Comparison of ENCODE assay signal across 8 mouse cellular contexts in genomic region chr11:80382626-80383018, GRCm38 (mm10). TPM values are rescaled to one million over a fixed set of nuclear protein-coding genes. Genes with fewer than 3 reads are reported as not detected.
DNase-seq lines count a peak whose midpoint lies in the region; ATAC-seq and TF ChIP-seq lines count a peak whose summit lies in the region.

No protein-coding gene starts in this region.

- H3K4me1 ChIP-seq in forebrain, embryonic 15.5 days: peaks cover 39% of the 10 kb centered on the region
- 0 out of 2 replicates have a peak, but pooled peaks cover 3% of the 10 kb centered on the region for H3K4me1 ChIP-seq in intestine, postnatal 0 days (replicated peaks; ENCODE audit: control insufficient read depth, insufficient read depth, low read length)
- H3K4me1 ChIP-seq in midbrain, embryonic 10.5 days: peaks cover 40% of the 10 kb centered on the region

- no peak for TF ChIP-seq CTCF in intestine, postnatal 0 days (IDR thresholded peaks at IDR 0.05; ENCODE audit: low read depth)

- no peak for DNase-seq in cerebellum, adult 9-10 months
- peak; percentile 23 for DNase-seq in urinary bladder, postnatal 14 days (ENCODE audit: low spot score)
- no peak for DNase-seq in urinary bladder, adult 2 months (ENCODE audit: low spot score)
- no peak for DNase-seq in midbrain, embryonic 10.5 days (ENCODE audit: low spot score)
- peak; percentile 20 to 39 for DNase-seq in spleen, postnatal 36 days (ENCODE audit: low spot score in 2 of 2)

- peak overlapping the region; percentile 71 for H3K4me2 ChIP-seq in forebrain, embryonic 15.5 days (replicated peaks)
- H3K4me2 ChIP-seq in intestine, postnatal 0 days (replicated peaks; ENCODE audit: low read depth): peak overlapping the region; percentile 72

- 7% methylated on average over 12 of the region's 12 CpGs for WGBS in forebrain, embryonic 15.5 days
- WGBS in intestine, postnatal 0 days: 1% methylated on average over 12 of the region's 12 CpGs
- WGBS in midbrain, embryonic 10.5 days: 14% methylated on average over 12 of the region's 12 CpGs

- peaks cover 4% of the 10 kb centered on the region for H3K36me3 ChIP-seq in forebrain, embryonic 15.5 days
- peaks cover 8% of the 10 kb centered on the region for H3K36me3 ChIP-seq in intestine, postnatal 0 days (ENCODE audit: control insufficient read depth, insufficient read depth)
- H3K36me3 ChIP-seq in midbrain, embryonic 10.5 days: peaks cover 32% of the 10 kb centered on the region

- peak overlapping the region; percentile 88 for H3K27ac ChIP-seq in forebrain, embryonic 15.5 days (replicated peaks)
- peak overlapping the region; percentile 96 for H3K27ac ChIP-seq in intestine, postnatal 0 days (ENCODE audit: low read depth, low read length)
- peak overlapping the region; percentile 99 for H3K27ac ChIP-seq in midbrain, embryonic 10.5 days (replicated peaks)

- ATAC-seq in cerebellum, adult (ENCODE audit: insufficient number of reproducible peaks, low FRiP score, low TSS enrichment): peak; percentile 27; the same call in 1 of the 2 replicates
- ATAC-seq in forebrain, embryonic 15.5 days (replicated peaks): peak; percentile 12; the same call in 1 of the 2 replicates
- peak; percentile 34 for ATAC-seq in intestine, postnatal 0 days

- peak overlapping the region; percentile 89 for H3K4me3 ChIP-seq in forebrain, embryonic 15.5 days
- H3K4me3 ChIP-seq in intestine, postnatal 0 days (ENCODE audit: low read depth, low read length): peak overlapping the region; percentile 96
- H3K4me3 ChIP-seq in midbrain, embryonic 10.5 days: peak overlapping the region; percentile 97

- H3K9ac ChIP-seq in forebrain, embryonic 15.5 days (replicated peaks): peak overlapping the region; percentile 89
- peak overlapping the region; percentile 99 for H3K9ac ChIP-seq in intestine, postnatal 0 days (ENCODE audit: low read depth, low read length)

- no peaks in the 10 kb centered on the region for H3K27me3 ChIP-seq in forebrain, embryonic 15.5 days
- H3K27me3 ChIP-seq in intestine, postnatal 0 days (replicated peaks; ENCODE audit: control insufficient read depth, insufficient read depth, low read length): no peaks in the 10 kb centered on the region
- H3K27me3 ChIP-seq in midbrain, embryonic 10.5 days (ENCODE audit: low read depth, poor library complexity, severe bottlenecking): no peaks in the 10 kb centered on the region

- H3K9me3 ChIP-seq in forebrain, embryonic 15.5 days: no peaks in the 10 kb centered on the region
- H3K9me3 ChIP-seq in intestine, postnatal 0 days (ENCODE audit: control insufficient read depth): no peaks in the 10 kb centered on the region
- H3K9me3 ChIP-seq in midbrain, embryonic 10.5 days (replicated peaks): no peaks in the 10 kb centered on the region

RNA-seq across cellular contexts. Expression of gene Zfp207, which starts 0.5 kb away (rescaled TPM):
- polyA plus RNA-seq in urinary bladder, adult 2 months (2012; rRNA removed): 116 and 122 TPM in 2 replicates
- polyA plus RNA-seq in forebrain, embryonic 15.5 days (2015; fragmentation: Nextera tagmentation; extraction: Ambion mirVana): 231 and 236 TPM in 2 replicates
- 109 and 113 TPM in 2 replicates for polyA plus RNA-seq in intestine, postnatal 0 days (2015; fragmentation: Nextera tagmentation; extraction: Ambion mirVana)
- 304 and 308 TPM in 2 replicates for polyA plus RNA-seq in midbrain, embryonic 10.5 days (2016; fragmentation: Nextera tagmentation; extraction: Ambion mirVana)

RNA-seq across cellular contexts. Expression of gene 5730455P16Rik, which starts 4.8 kb away (rescaled TPM):
- polyA plus RNA-seq in urinary bladder, adult 2 months (2012; rRNA removed): 8.4 and 9.6 TPM in 2 replicates
- polyA plus RNA-seq in forebrain, embryonic 15.5 days (2015; fragmentation: Nextera tagmentation; extraction: Ambion mirVana): 33.9 and 37.9 TPM in 2 replicates
- polyA plus RNA-seq in intestine, postnatal 0 days (2015; fragmentation: Nextera tagmentation; extraction: Ambion mirVana): 8.7 and 9.1 TPM in 2 replicates
- 24.6 and 27.5 TPM in 2 replicates for polyA plus RNA-seq in midbrain, embryonic 10.5 days (2016; fragmentation: Nextera tagmentation; extraction: Ambion mirVana)

RNA-seq across cellular contexts. Expression of gene Psmd11, which starts 45.8 kb away (rescaled TPM):
- 69.0 and 75.9 TPM in 2 replicates for polyA plus RNA-seq in urinary bladder, adult 2 months (2012; rRNA removed)
- polyA plus RNA-seq in forebrain, embryonic 15.5 days (2015; fragmentation: Nextera tagmentation; extraction: Ambion mirVana): 341 and 346 TPM in 2 replicates
- 156 and 171 TPM in 2 replicates for polyA plus RNA-seq in intestine, postnatal 0 days (2015; fragmentation: Nextera tagmentation; extraction: Ambion mirVana)
- polyA plus RNA-seq in midbrain, embryonic 10.5 days (2016; fragmentation: Nextera tagmentation; extraction: Ambion mirVana): 400 and 418 TPM in 2 replicates

Comparison
In these comparisons a context has a peak if more than half of its experiments do, and no peak if none do; other contexts are left out.
1. DNase-seq: peak in urinary bladder, postnatal 14 days (single experiment) and spleen, postnatal 36 days (2 of 2); none in cerebellum, adult 9-10 months (single experiment), urinary bladder, adult 2 months (single experiment) and midbrain, embryonic 10.5 days (single experiment).
2. Peak in every context shown above with its lines, with median percentiles within 50 percentile points of each other: ATAC-seq, H3K27ac ChIP-seq and H3K4me3 ChIP-seq.